Mouse (Mus musculus) heart, embryonic 14.5 days (tissue): ENCODE measurements around the gene Get4. TPM values are rescaled to one million over a fixed set of nuclear protein-coding genes. Genes with fewer than 3 reads are reported as not detected.

ENCODE experiments used
- ATAC-seq: fragments of 200-750 bp; cut with Nextera tagmentation; 2 replicates; pipeline ENCODE4 v1.8.0; 2017; ENCODE audit warnings: low read depth, moderate TSS enrichment; ENCODE audit not compliant: insufficient number of reproducible peaks, insufficient read depth, low FRiP score
- H3K27ac ChIP-seq, 2 experiments: fragments of 200-500 bp in 1 of 2; fragments of 300-500 bp in 1 of 2; sonication (generic) in 1 of 2; replicated peaks in 1 of 2; 2 replicates each; pipeline ENCODE4 v1.5.1; 2012 to 2014; ENCODE audit warnings: low read depth in 2 of 2, low read length in 2 of 2, control low read depth in 1 of 2, mild to moderate bottlenecking in 1 of 2, mixed read lengths in 1 of 2; ENCODE audit not compliant: control insufficient read depth in 1 of 2, insufficient read depth in 1 of 2
- H3K27me3 ChIP-seq: fragments of 300-500 bp; sonication (generic); 2 replicates; pipeline ENCODE4 v1.6.1; 2014; ENCODE audit warnings: mild to moderate bottlenecking, low read length, control low read depth; ENCODE audit not compliant: control insufficient read depth, insufficient read depth
- H3K36me3 ChIP-seq: fragments of 300-500 bp; sonication (generic); 2 replicates; pipeline ENCODE4 v1.6.1; 2014; ENCODE audit warnings: mild to moderate bottlenecking, control low read depth, low read length, mixed read lengths; ENCODE audit not compliant: control insufficient read depth, insufficient read depth
- H3K4me1 ChIP-seq, 2 experiments: fragments of 200-500 bp in 1 of 2; fragments of 300-500 bp in 1 of 2; sonication (generic) in 1 of 2; 2 replicates each; pipeline ENCODE4 v1.6.1; 2012 to 2014; ENCODE audit warnings: low read length in 2 of 2, control low read depth in 1 of 2, mixed read lengths in 1 of 2; ENCODE audit not compliant: control insufficient read depth in 2 of 2, insufficient read depth in 2 of 2
- H3K4me2 ChIP-seq: fragments of 300-500 bp; sonication (generic); 2 replicates; pipeline ENCODE4 v1.6.1; 2014; ENCODE audit warnings: mild to moderate bottlenecking, low read length
- H3K4me3 ChIP-seq, 2 experiments: fragments of 200-500 bp in 1 of 2; fragments of 300-500 bp in 1 of 2; sonication (generic) in 1 of 2; 2 replicates each; pipeline ENCODE4 v1.5.1; 2012 to 2014; ENCODE audit warnings: low read length in 2 of 2, mild to moderate bottlenecking in 2 of 2, control low read depth in 1 of 2, low read depth in 1 of 2, moderate library complexity in 1 of 2; ENCODE audit not compliant: control insufficient read depth in 1 of 2, insufficient read depth in 1 of 2
- H3K9ac ChIP-seq: fragments of 300-500 bp; sonication (generic); 2 replicates; pipeline ENCODE4 v1.6.1; 2014; ENCODE audit warnings: mild to moderate bottlenecking, low read length
- H3K9me3 ChIP-seq: fragments of 300-500 bp; sonication (generic); 2 replicates; pipeline ENCODE4 v1.6.1; 2016; ENCODE audit warnings: low read length, control low read depth; ENCODE audit not compliant: control insufficient read depth
- WGBS: fragments of 180-500 bp; shearing (Covaris S2); extraction: QIAGEN DNeasy Blood & Tissue Kit; methylation state at CpG from one replicate; pipeline ENCODE4 v1.1.7; 2014; 5-methylcytosine and 5-hydroxymethylcytosine counted together
- polyA plus RNA-seq: library from polyadenylated mRNA; unstranded; fragments of >200 nt; fragmentation: Nextera tagmentation; extraction: Ambion mirVana; gene quantifications from 2 replicates; pipeline ENCODE4 v1.2.1, GENCODE M21; 2014

The Get4 gene
- polyA plus RNA-seq, 1 experiment from 2014 or later: 138 TPM

GRCm38 (mm10) chr5:139253301-139253741, 1.2 kb downstream of the Get4 start:
- no peaks in the 10 kb centered on the region for H3K9me3 ChIP-seq
- no peaks in the 10 kb centered on the region for H3K27me3 ChIP-seq
- H3K4me1 ChIP-seq: peaks cover 36 to 54% of the 10 kb centered on the region in 2 experiments
- peaks cover 31% of the 10 kb centered on the region for H3K36me3 ChIP-seq
- H3K4me3 ChIP-seq: peak overlapping the region; percentile 77 to 98
- ATAC-seq: no peak
- H3K4me2 ChIP-seq: peak overlapping the region; percentile 96
- H3K9ac ChIP-seq: peak overlapping the region; percentile 91
- WGBS: 3% methylated on average over 6 of the region's 6 CpGs
- H3K27ac ChIP-seq: peak overlapping the region; percentile 92 to 96

- H3K9ac ChIP-seq: peak overlapping the region; percentile 55; the same call in 1 of the 2 replicates
- H3K9me3 ChIP-seq: no peaks in the 10 kb centered on the region
- 76% methylated on average over 6 of the region's 6 CpGs for WGBS
- H3K4me2 ChIP-seq: peak overlapping the region; percentile 2; the same call in 1 of the 2 replicates
- H3K27me3 ChIP-seq: no peaks in the 10 kb centered on the region
- H3K36me3 ChIP-seq: peaks cover 16% of the 10 kb centered on the region
- H3K27ac ChIP-seq: peak overlapping the region in 1 of 2 experiments; percentile 75; a peak in 2 of 4 replicates
- ATAC-seq: no peak
- H3K4me1 ChIP-seq: peaks cover 39 to 70% of the 10 kb centered on the region in 2 experiments
- no peak overlapping the region for H3K4me3 ChIP-seq
Observed at GRCm38 (mm10) chr5:139254938-139255337, 2.8 kb downstream of the Get4 start.

DNA sequence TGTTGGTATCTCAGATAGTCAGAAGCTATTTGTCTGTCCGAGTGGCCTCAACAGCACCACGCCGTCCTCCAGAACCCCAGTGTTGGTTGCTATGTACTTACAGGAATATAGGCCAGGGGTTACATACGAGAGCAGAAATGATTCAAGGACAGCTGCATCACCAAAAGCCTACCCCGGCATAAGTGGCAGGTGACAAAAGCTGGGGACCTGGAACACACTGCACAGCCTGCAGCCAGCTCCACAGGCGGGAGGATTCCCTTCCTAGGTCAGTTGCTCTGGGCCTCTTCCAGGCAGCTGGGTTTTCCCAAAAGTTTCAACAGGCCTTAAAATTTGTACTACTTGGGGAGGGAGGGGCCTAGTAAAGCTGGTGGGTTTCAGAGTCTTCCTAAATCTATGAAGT, 3.7 kb downstream of the Get4 start:
- Histone ChIP-seq H3K4me2 (peak overlapping the region; percentile 13), H3K36me3 (peaks cover 11% of the 10 kb centered on the region), H3K9me3 (no peaks in the 10 kb centered on the region), H3K27me3 (no peaks in the 10 kb centered on the region), H3K9ac (peak overlapping the region; percentile 55), H3K4me3 (no peak overlapping the region), H3K4me1 (peaks cover 41 to 75% of the 10 kb centered on the region in 2 experiments), H3K27ac (peak overlapping the region in 1 of 2 experiments; percentile 75; a peak in 2 of 4 replicates)
- ATAC-seq: no peak
- 56% methylated on average over 6 of the region's 6 CpGs for WGBS

- 79% methylated on average over 3 of the region's 3 CpGs for WGBS
- H3K27ac ChIP-seq: peak overlapping the region; percentile 73 to 75
- H3K4me2 ChIP-seq: 0 out of 2 replicates have a peak overlapping the region, but pooled peaks have one; percentile 13
- no peaks in the 10 kb centered on the region for H3K9me3 ChIP-seq
- no peak for ATAC-seq
- no peaks in the 10 kb centered on the region for H3K27me3 ChIP-seq
- peaks cover 40 to 75% of the 10 kb centered on the region in 2 experiments for H3K4me1 ChIP-seq
- H3K9ac ChIP-seq: peak overlapping the region; percentile 55; the same call in 1 of the 2 replicates
- no peak overlapping the region for H3K4me3 ChIP-seq
- peaks cover 14% of the 10 kb centered on the region for H3K36me3 ChIP-seq
Observed at GRCm38 (mm10) chr5:139256211-139256765, 4.2 kb downstream of the Get4 start.

DNA sequence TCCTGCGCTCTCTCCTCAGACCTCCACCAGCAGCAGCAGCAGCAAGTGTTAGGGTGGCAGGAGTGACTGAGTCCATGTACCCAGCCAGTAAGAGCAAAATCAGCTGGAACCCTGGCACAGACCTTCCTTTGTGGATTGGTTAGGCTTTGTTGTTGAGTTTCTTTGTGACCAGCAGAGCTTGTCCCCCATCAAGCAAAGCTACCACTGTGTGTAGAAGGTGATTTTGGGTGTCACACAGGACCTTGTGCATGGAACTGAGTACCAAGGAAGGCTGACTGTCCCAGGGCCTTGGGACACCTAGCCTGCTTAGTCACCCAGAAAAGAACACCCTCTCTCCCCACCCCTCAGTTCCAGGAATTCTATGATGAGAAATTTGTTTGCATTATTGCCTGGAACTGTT, 5.1 kb downstream of the Get4 start:
- 80% methylated on average over 1 of the region's 1 CpGs for WGBS
- Histone ChIP-seq H3K4me3 (no peak overlapping the region), H3K9me3 (no peaks in the 10 kb centered on the region), H3K27ac (peak overlapping the region; percentile 73 to 75), H3K4me2 (no peak overlapping the region), H3K36me3 (peaks cover 23% of the 10 kb centered on the region), H3K9ac (peak overlapping the region; percentile 53; the same call in 1 of the 2 replicates), H3K27me3 (no peaks in the 10 kb centered on the region), H3K4me1 (peaks cover 36 to 72% of the 10 kb centered on the region in 2 experiments)
- no peak for ATAC-seq

GRCm38 (mm10) chr5:139257818-139258217, 5.7 kb downstream of the Get4 start:
- Histone ChIP-seq H3K27me3 (no peaks in the 10 kb centered on the region), H3K4me2 (peak overlapping the region; percentile 6; the same call in 1 of the 2 replicates), H3K36me3 (peaks cover 29% of the 10 kb centered on the region), H3K4me1 (peaks cover 36 to 72% of the 10 kb centered on the region in 2 experiments), H3K27ac (peak overlapping the region; percentile 73 to 75), H3K9me3 (no peaks in the 10 kb centered on the region), H3K4me3 (no peak overlapping the region), H3K9ac (no peak overlapping the region)
- WGBS: 33% methylated on average over 4 of the region's 4 CpGs
- ATAC-seq: no peak

DNA sequence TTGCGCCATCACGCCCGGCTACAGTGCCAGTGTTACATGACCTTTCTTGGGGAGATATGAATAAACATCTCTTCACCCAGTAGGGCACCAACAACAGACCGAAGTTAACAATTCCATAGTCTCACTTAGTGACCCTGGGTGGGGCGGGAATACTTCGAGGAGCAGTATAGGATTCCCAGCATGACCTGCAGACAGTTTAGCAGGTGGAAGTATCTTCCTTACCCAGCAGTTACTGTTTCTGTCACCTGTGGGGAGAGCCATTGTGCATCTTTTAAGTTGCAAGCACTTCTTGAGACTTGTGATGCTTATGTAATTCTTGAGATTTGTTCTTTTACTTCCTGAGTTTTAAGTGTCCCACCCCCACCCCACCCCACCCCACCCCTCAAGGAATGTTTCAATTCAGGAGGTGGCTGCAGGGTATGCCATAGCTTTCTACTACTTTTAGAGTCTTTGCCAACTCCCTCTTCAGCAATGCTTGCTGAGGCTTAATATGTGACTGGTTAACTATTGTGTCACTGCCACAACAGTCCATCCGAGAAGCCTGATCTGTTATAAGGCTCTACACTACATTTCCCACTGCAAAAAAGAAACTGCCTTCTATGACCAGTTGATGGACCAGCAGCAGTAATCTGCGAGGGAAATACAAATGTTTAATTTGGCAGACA, 6.4 kb downstream of the Get4 start:
- Histone ChIP-seq H3K27me3 (no peaks in the 10 kb centered on the region), H3K4me3 (no peak overlapping the region), H3K36me3 (peaks cover 36% of the 10 kb centered on the region), H3K4me2 (peak overlapping the region; percentile 6; the same call in 1 of the 2 replicates), H3K9me3 (no peaks in the 10 kb centered on the region), H3K4me1 (peaks cover 33 to 68% of the 10 kb centered on the region in 2 experiments), H3K27ac (peak overlapping the region; percentile 69 to 75), H3K9ac (no peak overlapping the region)
- 85% methylated on average over 8 of the region's 8 CpGs for WGBS
- ATAC-seq: no peak
